Mouse (Mus musculus) liver, embryonic 16.5 days (tissue): ENCODE results near the gene Olfr462. TPM values are rescaled to one million over a fixed set of nuclear protein-coding genes. Genes with fewer than 3 reads are reported as not detected.

Experiments
- polyA plus RNA-seq: library from polyadenylated mRNA; unstranded; fragments of >200 nt; fragmentation: Nextera tagmentation; extraction: Ambion mirVana; gene quantifications from 2 replicates; pipeline ENCODE4 v1.2.1, GENCODE M21; 2015

Olfr462 gene
- polyA plus RNA-seq, 1 experiment from 2014 or later, result not detected

Other genes with a start within 250 kb of the Olfr462 start
- gene Rnf43, start 229.5 kb downstream of the Olfr462 start, polyA plus RNA-seq, result 4.8 and 5.8 TPM in 2 replicates
- 180 and 196 TPM in 2 replicates for gene Supt4a, start 154.7 kb downstream of the Olfr462 start, polyA plus RNA-seq
- 1.7 and 2.7 TPM in 2 replicates for gene Tspoap1, start 131.7 kb downstream of the Olfr462 start, polyA plus RNA-seq
- gene Mpo, start 98.7 kb downstream of the Olfr462 start, polyA plus RNA-seq, result 420 and 425 TPM in 2 replicates
- not detected in 2 replicates for gene Lpo, start 64.0 kb downstream of the Olfr462 start, polyA plus RNA-seq
- gene Mks1, start 39.1 kb downstream of the Olfr462 start, polyA plus RNA-seq, result 1.2 and 1.6 TPM in 2 replicates
- gene Epx, start 16.7 kb downstream of the Olfr462 start, polyA plus RNA-seq, result 3.1 and 3.6 TPM in 2 replicates
- not detected in 2 replicates for gene Olfr463, start 5.1 kb upstream of the Olfr462 start, polyA plus RNA-seq
- not detected in 2 replicates for gene Olfr464, start 28.7 kb upstream of the Olfr462 start, polyA plus RNA-seq
- gene Dynll2, start 95.3 kb upstream of the Olfr462 start, polyA plus RNA-seq, result 5.3 and 6.0 TPM in 2 replicates
- 101 and 102 TPM in 2 replicates for gene Srsf1, start 155.1 kb upstream of the Olfr462 start, polyA plus RNA-seq
- gene Vezf1, start 176.0 kb upstream of the Olfr462 start, polyA plus RNA-seq, result 7.3 and 7.7 TPM in 2 replicates
- 0.33 and 0.57 TPM in 2 replicates for gene Cuedc1, start 205.8 kb upstream of the Olfr462 start, polyA plus RNA-seq